Mouse (Mus musculus) heart, embryonic 15.5 days (tissue): ENCODE results near the gene Cdk7. TPM values are rescaled to one million over a fixed set of nuclear protein-coding genes. Genes with fewer than 3 reads are reported as not detected.
A peak's percentile ranks its signal among the peaks of the same experiment; 100 is the strongest.

Source experiments
- ATAC-seq: fragments of 200-750 bp; cut with Nextera tagmentation; replicated peaks from 2 replicates; pipeline ENCODE4 v1.8.0; 2017; ENCODE audit warnings: low read depth, moderate TSS enrichment; ENCODE audit not compliant: insufficient number of reproducible peaks, insufficient read depth, low FRiP score
- H3K27ac ChIP-seq: fragments of 300-500 bp; sonication (generic); 2 replicates; pipeline ENCODE4 v1.5.1; 2015; ENCODE audit warnings: mild to moderate bottlenecking, inconsistent platforms
- H3K27me3 ChIP-seq: fragments of 300-500 bp; sonication (generic); 2 replicates; pipeline ENCODE4 v1.6.1; 2015; ENCODE audit warnings: inconsistent platforms
- H3K36me3 ChIP-seq: fragments of 300-500 bp; sonication (generic); 2 replicates; pipeline ENCODE4 v1.6.1; 2015; ENCODE audit warnings: mild to moderate bottlenecking, inconsistent platforms
- H3K4me1 ChIP-seq: fragments of 300-500 bp; sonication (generic); replicated peaks from 2 replicates; pipeline ENCODE4 v1.6.1; 2015; ENCODE audit warnings: inconsistent platforms
- H3K4me2 ChIP-seq: fragments of 300-500 bp; sonication (generic); 2 replicates; pipeline ENCODE4 v1.6.1; 2015; ENCODE audit warnings: inconsistent platforms, mild to moderate bottlenecking, moderate library complexity
- H3K4me3 ChIP-seq: fragments of 300-500 bp; sonication (generic); 2 replicates; pipeline ENCODE4 v1.5.1; 2015; ENCODE audit warnings: mild to moderate bottlenecking, inconsistent platforms
- H3K9ac ChIP-seq: fragments of 300-500 bp; sonication (generic); 2 replicates; pipeline ENCODE4 v1.6.1; 2015; ENCODE audit warnings: mild to moderate bottlenecking, inconsistent platforms
- H3K9me3 ChIP-seq: fragments of 300-500 bp; sonication (generic); replicated peaks from 2 replicates; pipeline ENCODE4 v1.6.1; 2016; ENCODE audit warnings: inconsistent platforms
- WGBS: fragments of 180-500 bp; shearing (Covaris S2); methylation state at CpG from one replicate; pipeline ENCODE4 v1.1.7; 2015; ENCODE audit warnings: mixed read lengths; 5-methylcytosine and 5-hydroxymethylcytosine counted together
- polyA plus RNA-seq: library from polyadenylated mRNA; unstranded; fragments of >200 nt; fragmentation: Nextera tagmentation; extraction: Ambion mirVana; gene quantifications from 2 replicates; pipeline ENCODE4 v1.2.1, GENCODE M21; 2015

Cdk7 gene
- polyA plus RNA-seq, 1 experiment from 2014 or later = 61.8 TPM

- Histone ChIP-seq H3K4me2 (no peak overlapping the region), H3K9ac (no peak overlapping the region), H3K27me3 (no peaks in the 10 kb centered on the region), H3K27ac (no peak overlapping the region), H3K4me3 (no peak overlapping the region), H3K4me1 (no peaks in the 10 kb centered on the region), H3K36me3 (no peaks in the 10 kb centered on the region), H3K9me3 (no peaks in the 10 kb centered on the region)
- ATAC-seq = no peak
- 84% methylated on average over 8 of the region's 8 CpGs for WGBS
Measured at GRCm38 (mm10) chr13:100681615-100682014, 49.1 kb downstream of the Cdk7 start.

- Histone ChIP-seq H3K36me3 (no peaks in the 10 kb centered on the region), H3K4me1 (no peaks in the 10 kb centered on the region)
- WGBS = 81% methylated on average over 15 of the region's 15 CpGs
Measured at GRCm38 (mm10) chr13:100675936-100676635, 54.7 kb downstream of the Cdk7 start.

GRCm38 (mm10) chr13:100670181-100670741, 60.5 kb downstream of the Cdk7 start:
- Histone ChIP-seq H3K4me1 (0 out of 2 replicates have a peak, but pooled peaks cover 5% of the 10 kb centered on the region), H3K4me3 (peak overlapping the region; percentile 66), H3K9ac (peak overlapping the region; percentile 62; the same call in 1 of the 2 replicates), H3K27me3 (no peaks in the 10 kb centered on the region), H3K4me2 (peak overlapping the region; percentile 76), H3K27ac (peak overlapping the region; percentile 48; the same call in 1 of the 2 replicates), H3K9me3 (no peaks in the 10 kb centered on the region), H3K36me3 (peaks cover 11% of the 10 kb centered on the region; the same call in 1 of the 2 replicates)
- no peak for ATAC-seq
- 51% methylated on average over 9 of the region's 9 CpGs for WGBS

More at GRCm38 (mm10) chr13:100675936-100676635, 54.7 kb downstream of the Cdk7 start:
- Histone ChIP-seq H3K27ac (no peak overlapping the region), H3K4me3 (no peak overlapping the region), H3K9ac (no peak overlapping the region), H3K27me3 (no peaks in the 10 kb centered on the region), H3K9me3 (no peaks in the 10 kb centered on the region), H3K4me2 (no peak overlapping the region)
- no peak for ATAC-seq

GRCm38 (mm10) chr13:100669291-100670022, 61.3 kb downstream of the Cdk7 start, which contains the start of gene Ccdc125:
TSS of gene Ccdc125 (plus strand) at chr13:100669717.
- peak within 1 kb of the TSS; percentile 76 for H3K4me2 ChIP-seq
- peak within 1 kb of the TSS; percentile 48 for H3K27ac ChIP-seq
- no peaks in the 10 kb centered on the region for H3K27me3 ChIP-seq
- 0 out of 2 replicates have a peak, but pooled peaks cover 5% of the 10 kb centered on the region for H3K4me1 ChIP-seq
- ATAC-seq = peak; percentile 53; the same call in 1 of the 2 replicates
- H3K9ac ChIP-seq = peak within 1 kb of the TSS; percentile 62
- H3K9me3 ChIP-seq = no peaks in the 10 kb centered on the region
- H3K36me3 ChIP-seq = peaks cover 11% of the 10 kb centered on the region; the same call in 1 of the 2 replicates
- H3K4me3 ChIP-seq = peak within 1 kb of the TSS; percentile 66
- under 1% methylated on average over 44 of the region's 44 CpGs for WGBS

GRCm38 (mm10) chr13:100659864-100660456, 70.8 kb downstream of the Cdk7 start:
- H3K9me3 ChIP-seq = no peaks in the 10 kb centered on the region
- H3K4me2 ChIP-seq = no peak overlapping the region
- no peak for ATAC-seq
- WGBS = 45% methylated on average over 4 of the region's 4 CpGs
- no peak overlapping the region for H3K4me3 ChIP-seq
- H3K27ac ChIP-seq = no peak overlapping the region
- H3K27me3 ChIP-seq = no peaks in the 10 kb centered on the region
- no peaks in the 10 kb centered on the region; the same call in 1 of the 2 replicates for H3K4me1 ChIP-seq
- H3K9ac ChIP-seq = no peak overlapping the region
- no peaks in the 10 kb centered on the region; the same call in 1 of the 2 replicates for H3K36me3 ChIP-seq

GRCm38 (mm10) chr13:100658091-100658490, 72.6 kb downstream of the Cdk7 start:
- no peak for ATAC-seq
- Histone ChIP-seq H3K27ac (no peak overlapping the region), H3K9me3 (no peaks in the 10 kb centered on the region), H3K4me2 (no peak overlapping the region), H3K4me3 (no peak overlapping the region), H3K4me1 (no peaks in the 10 kb centered on the region; the same call in 1 of the 2 replicates), H3K27me3 (no peaks in the 10 kb centered on the region), H3K36me3 (peaks cover 5% of the 10 kb centered on the region; the same call in 1 of the 2 replicates), H3K9ac (no peak overlapping the region)
- WGBS = 90% methylated on average over 5 of the region's 5 CpGs

Other genes with a start within 250 kb of the Cdk7 start
- 39.4 and 39.9 TPM in 2 replicates for gene Gtf2h2, start 238.4 kb downstream of the Cdk7 start, polyA plus RNA-seq
- gene Ocln, start 178.2 kb downstream of the Cdk7 start, polyA plus RNA-seq = 2.2 and 3.8 TPM in 2 replicates
- 1.6 and 3.6 TPM in 2 replicates for gene Marveld2, start 114.0 kb downstream of the Cdk7 start, polyA plus RNA-seq
- gene Ak6, start 80.0 kb downstream of the Cdk7 start, polyA plus RNA-seq = 215 and 218 TPM in 2 replicates
- 18.4 and 21.6 TPM in 2 replicates for gene Rad17, start 79.9 kb downstream of the Cdk7 start, polyA plus RNA-seq
- 9.3 and 9.5 TPM in 2 replicates for gene Taf9, start 79.4 kb downstream of the Cdk7 start, polyA plus RNA-seq
- 2.6 and 4.1 TPM in 2 replicates for gene Ccdc125, start 61.2 kb downstream of the Cdk7 start, polyA plus RNA-seq
- gene Mrps36, start 13.7 kb upstream of the Cdk7 start, polyA plus RNA-seq = 211 and 283 TPM in 2 replicates
- gene Cenph, start 45.0 kb upstream of the Cdk7 start, polyA plus RNA-seq = 14.0 and 15.6 TPM in 2 replicates
- gene Ccnb1, start 55.6 kb upstream of the Cdk7 start, polyA plus RNA-seq = 159 and 183 TPM in 2 replicates
- 31.4 and 39.7 TPM in 2 replicates for gene Slc30a5, start 102.5 kb upstream of the Cdk7 start, polyA plus RNA-seq